Mouse (Mus musculus) lung, adult 2 months (tissue): ENCODE results near the gene Usp6nl.

ENCODE experiments used
- CTCF ChIP-seq: fragments of 200-500 bp; IDR thresholded peaks from 2 replicates; pipeline ENCODE4 v1.5.1; 2011; ENCODE audit warnings: mild to moderate bottlenecking, low read length, control low read depth; ENCODE audit not compliant: insufficient read depth
- POLR2A ChIP-seq: fragments of 200-500 bp; IDR thresholded peaks from 2 replicates; pipeline ENCODE4 v1.6.1; 2011; ENCODE audit warnings: low read depth, mild to moderate bottlenecking, control low read depth, low read length, borderline replicate concordance; ENCODE audit errors: extremely low read depth

GRCm38 (mm10) chr2:6331324-6332137 is 9.1 kb downstream of the Usp6nl start:
- TF ChIP-seq CTCF = no peak
- no peak for TF ChIP-seq POLR2A
